Mouse (Mus musculus): Measurements from ENCODE around the gene Dst. TPM values are rescaled to one million over a fixed set of nuclear protein-coding genes. Genes with fewer than 3 reads are reported as not detected.

Dst gene
- total and polyA plus RNA-seq, 3 experiments: 0.83 to 1.1 TPM; not detected in 1

DNA sequence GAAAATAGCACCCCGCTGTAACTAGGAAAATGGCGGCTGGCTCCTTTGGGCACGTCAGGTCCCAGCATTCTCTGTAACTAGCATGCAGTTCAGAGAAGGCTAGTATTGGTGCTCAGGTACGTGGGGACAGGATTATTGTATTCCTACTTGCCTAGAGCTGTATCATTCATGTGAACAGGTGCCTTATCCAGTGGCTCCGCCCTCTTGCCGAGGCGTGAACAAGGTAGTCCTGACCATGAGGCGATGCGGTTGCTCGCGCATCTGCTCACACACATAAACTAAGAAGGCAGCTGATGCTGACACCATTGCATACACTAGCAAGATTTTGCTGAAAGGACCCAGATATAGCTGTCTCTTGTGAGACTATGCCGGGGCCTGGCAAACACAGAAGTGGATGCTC, 401.4 kb downstream of the Dst start:
- H3K4me3 ChIP-seq (ENCODE audit: low read depth, low read length): no peak overlapping the region
- DNase-seq (ENCODE audit: low spot score) (no peak), ATAC-seq (ENCODE audit: extremely low read depth, insufficient number of reproducible peaks, low FRiP score, poor library complexity, severe bottlenecking) (no peak)
- H3K27me3 ChIP-seq (ENCODE audit: insufficient read depth, low read length): peaks cover 4% of the 10 kb centered on the region; the same call in 1 of the 2 replicates
- no peaks in the 10 kb centered on the region for H3K36me3 ChIP-seq (replicated peaks)
- no peaks in the 10 kb centered on the region for H3K9me3 ChIP-seq (replicated peaks)
- no peaks in the 10 kb centered on the region for H3K4me1 ChIP-seq (ENCODE audit: insufficient read depth, low read depth, low read length)
- no peak for TF ChIP-seq POLR2AphosphoS5 (IDR thresholded peaks at IDR 0.05; ENCODE audit: insufficient replicate concordance, low read depth, low read length)
- no peak for TF ChIP-seq GATA2 (IDR thresholded peaks at IDR 0.05; ENCODE audit: borderline replicate concordance, low read depth, low read length)
- no peak for TF ChIP-seq CTCF (IDR thresholded peaks at IDR 0.05; ENCODE audit: low read depth, low read length)
- no peak for TF ChIP-seq GATA1 (IDR thresholded peaks at IDR 0.05; ENCODE audit: borderline replicate concordance, low read length)
- no peak for TF ChIP-seq TAL1 (conservative IDR thresholded peaks at IDR 0.05; ENCODE audit: low read depth, low read length)

DNA sequence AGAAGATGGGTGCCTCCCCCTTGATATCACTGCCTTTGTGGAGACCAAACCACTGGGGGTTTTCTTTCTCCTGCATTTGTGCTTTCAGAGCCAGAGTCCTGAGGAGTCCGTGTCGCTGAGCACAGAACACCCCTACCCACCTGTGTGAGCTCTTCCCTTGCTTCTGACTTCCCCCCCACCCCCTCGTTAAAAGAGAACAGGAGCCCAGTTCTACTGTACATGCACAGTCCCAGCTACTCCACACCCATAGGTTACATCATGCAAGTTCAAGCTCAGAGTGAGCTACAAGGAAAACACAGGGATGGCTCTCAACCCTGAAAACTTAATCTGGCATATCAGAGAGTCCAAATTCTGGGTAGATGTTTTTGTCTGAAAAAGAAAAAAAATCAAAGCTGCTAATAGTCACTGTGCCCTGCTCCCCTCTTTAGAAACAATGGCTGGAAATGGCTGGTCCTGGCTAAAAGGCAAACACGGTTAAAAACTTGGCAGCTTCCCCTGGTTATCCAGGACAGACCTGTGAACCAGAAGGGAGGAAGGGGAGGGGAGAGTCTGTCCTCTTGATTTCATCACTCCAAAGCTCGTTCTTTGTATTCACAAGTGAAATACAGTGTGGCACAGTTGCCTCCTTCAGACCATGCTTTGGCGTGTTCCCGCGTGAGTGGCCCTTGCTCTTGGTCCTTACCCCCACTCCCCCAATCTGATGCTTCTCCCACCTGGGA, 402.7 kb downstream of the Dst start:
- H3K27me3 ChIP-seq (ENCODE audit: insufficient read depth, low read length): peaks cover 4% of the 10 kb centered on the region; the same call in 1 of the 2 replicates
- ATAC-seq (ENCODE audit: extremely low read depth, insufficient number of reproducible peaks, low FRiP score, poor library complexity, severe bottlenecking): no peak
- H3K4me1 ChIP-seq (ENCODE audit: insufficient read depth, low read depth, low read length): no peaks in the 10 kb centered on the region
- TF ChIP-seq TAL1 (conservative IDR thresholded peaks at IDR 0.05; ENCODE audit: low read depth, low read length) (no peak), POLR2AphosphoS5 (IDR thresholded peaks at IDR 0.05; ENCODE audit: insufficient replicate concordance, low read depth, low read length) (no peak), GATA2 (IDR thresholded peaks at IDR 0.05; ENCODE audit: borderline replicate concordance, low read depth, low read length) (no peak), CTCF (IDR thresholded peaks at IDR 0.05; ENCODE audit: low read depth, low read length) (no peak), GATA1 (IDR thresholded peaks at IDR 0.05; ENCODE audit: borderline replicate concordance, low read length) (no peak)
- H3K9me3 ChIP-seq (replicated peaks): no peaks in the 10 kb centered on the region
- no peak overlapping the region for H3K4me3 ChIP-seq (ENCODE audit: low read depth, low read length)
- no peaks in the 10 kb centered on the region for H3K36me3 ChIP-seq (replicated peaks)
- DNase-seq (ENCODE audit: low spot score): no peak

DNA sequence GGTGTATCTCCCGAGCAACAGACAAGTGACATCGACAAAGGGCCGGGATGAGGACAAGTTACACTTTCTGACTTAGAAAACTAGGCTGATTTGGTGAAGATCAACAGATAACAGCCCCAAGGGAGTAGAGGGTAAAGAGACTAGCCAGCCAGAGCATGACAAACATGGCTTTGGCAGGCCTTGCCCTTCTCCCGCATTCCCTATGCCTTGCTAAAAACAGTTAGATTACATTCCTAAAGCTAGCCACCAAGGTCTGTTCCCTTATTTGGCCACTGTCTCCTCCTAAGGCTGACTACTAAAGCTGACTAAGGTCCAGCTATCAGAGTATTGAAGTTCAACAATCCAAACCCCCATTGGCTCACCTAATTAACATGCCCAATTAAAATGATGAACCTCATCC, 404.8 kb downstream of the Dst start:
- Histone ChIP-seq H3K9me3 (replicated peaks) (no peaks in the 10 kb centered on the region), H3K27me3 (ENCODE audit: insufficient read depth, low read length) (peaks cover 2% of the 10 kb centered on the region; the same call in 1 of the 2 replicates), H3K4me1 (ENCODE audit: insufficient read depth, low read depth, low read length) (no peaks in the 10 kb centered on the region), H3K4me3 (ENCODE audit: low read depth, low read length) (no peak overlapping the region), H3K36me3 (replicated peaks) (no peaks in the 10 kb centered on the region)
- DNase-seq (ENCODE audit: low spot score): no peak
- ATAC-seq (ENCODE audit: extremely low read depth, insufficient number of reproducible peaks, low FRiP score, poor library complexity, severe bottlenecking): no peak
- TF ChIP-seq CTCF (IDR thresholded peaks at IDR 0.05; ENCODE audit: low read depth, low read length) (no peak), GATA1 (IDR thresholded peaks at IDR 0.05; ENCODE audit: borderline replicate concordance, low read length) (no peak), GATA2 (IDR thresholded peaks at IDR 0.05; ENCODE audit: borderline replicate concordance, low read depth, low read length) (no peak), POLR2AphosphoS5 (IDR thresholded peaks at IDR 0.05; ENCODE audit: insufficient replicate concordance, low read depth, low read length) (no peak), TAL1 (conservative IDR thresholded peaks at IDR 0.05; ENCODE audit: low read depth, low read length) (no peak)

DNA sequence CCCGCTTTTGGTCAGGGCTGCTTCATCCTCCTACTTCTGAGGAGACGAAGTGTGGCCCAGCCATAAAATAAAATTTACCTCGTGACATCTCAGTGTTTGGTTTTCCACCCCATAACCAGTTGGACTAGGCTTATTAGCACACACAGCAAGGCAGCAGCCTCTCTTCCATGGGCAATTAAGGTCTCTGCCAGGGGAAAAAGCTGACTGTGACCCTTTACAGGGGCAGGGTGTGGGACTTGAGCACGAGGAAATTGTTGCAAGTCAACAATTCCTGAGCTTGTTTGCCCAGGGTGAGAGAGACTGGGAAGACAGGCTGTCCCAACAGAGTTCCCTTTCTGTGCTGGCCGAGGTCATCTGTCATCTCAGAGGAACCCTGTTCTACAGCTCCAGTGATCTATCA, 407.4 kb downstream of the Dst start:
- Histone ChIP-seq H3K9me3 (replicated peaks) (no peaks in the 10 kb centered on the region), H3K27me3 (ENCODE audit: insufficient read depth, low read length) (no peaks in the 10 kb centered on the region), H3K4me3 (ENCODE audit: low read depth, low read length) (no peak overlapping the region), H3K36me3 (replicated peaks) (no peaks in the 10 kb centered on the region), H3K4me1 (ENCODE audit: insufficient read depth, low read depth, low read length) (no peaks in the 10 kb centered on the region)
- ATAC-seq (ENCODE audit: extremely low read depth, insufficient number of reproducible peaks, low FRiP score, poor library complexity, severe bottlenecking) (no peak), DNase-seq (ENCODE audit: low spot score) (no peak)
- TF ChIP-seq TAL1 (conservative IDR thresholded peaks at IDR 0.05; ENCODE audit: low read depth, low read length) (no peak), POLR2AphosphoS5 (IDR thresholded peaks at IDR 0.05; ENCODE audit: insufficient replicate concordance, low read depth, low read length) (no peak), GATA2 (IDR thresholded peaks at IDR 0.05; ENCODE audit: borderline replicate concordance, low read depth, low read length) (no peak), GATA1 (IDR thresholded peaks at IDR 0.05; ENCODE audit: borderline replicate concordance, low read length) (no peak), CTCF (IDR thresholded peaks at IDR 0.05; ENCODE audit: low read depth, low read length) (no peak)

DNA sequence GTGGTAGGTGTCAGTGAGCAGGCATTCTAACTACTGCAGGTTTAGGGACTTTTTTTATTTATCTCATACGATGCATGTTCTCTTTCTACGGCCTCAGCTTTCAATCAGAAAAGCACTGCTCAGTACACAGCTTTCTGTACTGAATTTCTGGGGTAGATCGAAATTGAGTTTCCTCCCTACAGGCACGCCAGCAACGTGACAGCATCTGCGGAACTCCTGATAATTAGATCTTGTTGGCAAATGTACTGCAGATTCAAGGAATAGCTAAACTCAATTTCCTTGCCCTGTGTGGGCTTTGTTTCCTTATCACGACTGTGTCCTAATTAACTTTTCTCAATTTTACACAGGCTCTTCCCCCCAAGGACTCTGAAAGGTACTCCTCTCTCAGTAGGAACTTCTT, 416.2 kb downstream of the Dst start:
- Histone ChIP-seq H3K4me1 (ENCODE audit: insufficient read depth, low read depth, low read length) (no peaks in the 10 kb centered on the region), H3K27me3 (ENCODE audit: insufficient read depth, low read length) (no peaks in the 10 kb centered on the region), H3K36me3 (replicated peaks) (no peaks in the 10 kb centered on the region), H3K9me3 (replicated peaks) (no peaks in the 10 kb centered on the region), H3K4me3 (ENCODE audit: low read depth, low read length) (no peak overlapping the region)
- TF ChIP-seq POLR2AphosphoS5 (IDR thresholded peaks at IDR 0.05; ENCODE audit: insufficient replicate concordance, low read depth, low read length): no peak
- no peak for ATAC-seq (ENCODE audit: extremely low read depth, insufficient number of reproducible peaks, low FRiP score, poor library complexity, severe bottlenecking)
- DNase-seq (ENCODE audit: low spot score): no peak

DNA sequence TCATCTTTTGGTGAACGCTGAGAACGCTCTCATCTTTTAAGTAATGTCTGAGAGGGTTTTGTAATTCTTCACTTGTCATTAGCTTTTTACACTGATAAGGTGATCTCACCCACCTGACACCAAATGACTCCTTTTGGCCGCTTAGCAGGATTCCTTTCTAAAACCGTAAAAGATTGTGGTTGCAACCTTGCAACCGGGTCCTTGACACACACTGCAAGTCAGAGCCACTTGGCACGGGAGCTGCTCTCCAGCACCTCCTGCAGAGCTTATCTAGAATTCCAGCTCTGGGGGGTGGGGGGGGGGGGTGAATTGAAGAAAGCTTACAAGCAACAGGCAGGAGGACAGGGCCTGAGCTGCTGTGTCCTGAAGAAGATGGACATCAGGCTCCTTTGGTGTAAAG, 420.6 kb downstream of the Dst start:
- no peaks in the 10 kb centered on the region for H3K4me1 ChIP-seq (ENCODE audit: insufficient read depth, low read depth, low read length)

More for the DNA sequence above, 420.6 kb downstream of the Dst start:
- ATAC-seq (ENCODE audit: extremely low read depth, insufficient number of reproducible peaks, low FRiP score, poor library complexity, severe bottlenecking): no peak
- Histone ChIP-seq H3K27me3 (ENCODE audit: insufficient read depth, low read length) (no peaks in the 10 kb centered on the region), H3K9me3 (replicated peaks) (no peaks in the 10 kb centered on the region), H3K36me3 (replicated peaks) (no peaks in the 10 kb centered on the region), H3K4me3 (ENCODE audit: low read depth, low read length) (no peak overlapping the region)
- TF ChIP-seq GATA2 (IDR thresholded peaks at IDR 0.05; ENCODE audit: borderline replicate concordance, low read depth, low read length): no peak
- TF ChIP-seq TAL1 (conservative IDR thresholded peaks at IDR 0.05; ENCODE audit: low read depth, low read length): no peak
- no peak for TF ChIP-seq POLR2AphosphoS5 (IDR thresholded peaks at IDR 0.05; ENCODE audit: insufficient replicate concordance, low read depth, low read length)
- TF ChIP-seq CTCF (IDR thresholded peaks at IDR 0.05; ENCODE audit: low read depth, low read length): no peak
- TF ChIP-seq GATA1 (IDR thresholded peaks at IDR 0.05; ENCODE audit: borderline replicate concordance, low read length): no peak
- DNase-seq (ENCODE audit: low spot score): no peak
